Mouse (Mus musculus) liver, adult 2 months (tissue): ENCODE data around the gene Hist1h2ak.

ENCODE experiments used
- CTCF ChIP-seq: fragments of 200-500 bp; IDR thresholded peaks from 2 replicates; pipeline ENCODE4 v1.5.1; 2011; ENCODE audit warnings: low read depth, low read length, control low read depth
- POLR2A ChIP-seq: fragments of 200-500 bp; IDR thresholded peaks from 2 replicates; pipeline ENCODE4 v1.6.1; 2011; ENCODE audit warnings: low read length, control low read depth; ENCODE audit not compliant: insufficient read depth; ENCODE audit errors: extremely low read depth

DNA sequence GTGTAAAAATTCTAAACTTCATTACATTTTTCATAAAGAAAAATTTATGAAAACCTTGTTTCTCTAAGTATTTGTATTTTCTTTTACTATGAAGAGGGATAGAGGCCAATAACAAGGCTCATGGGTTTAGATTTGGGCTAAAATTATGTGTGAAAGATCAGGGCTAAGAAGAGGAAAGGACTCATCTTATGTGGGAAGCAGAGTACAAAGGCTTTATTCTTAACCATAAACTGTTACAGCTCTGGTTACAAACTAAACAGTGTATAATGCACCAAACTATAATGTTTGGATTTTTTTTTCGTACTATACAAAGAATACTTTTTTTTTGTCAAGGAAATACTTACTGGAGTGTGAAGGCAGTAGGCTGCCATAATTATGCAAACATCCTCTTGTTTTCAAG is 2.1 kb upstream of the Hist1h2ak start:
- TF ChIP-seq POLR2A (no peak), CTCF (no peak)
